Mouse (Mus musculus) lung, embryonic 14.5 days (tissue): ENCODE measurements around the gene Rexo5. TPM values are rescaled to one million over a fixed set of nuclear protein-coding genes. Genes with fewer than 3 reads are reported as not detected.

Source experiments
- ATAC-seq: fragments of 200-750 bp; cut with Nextera tagmentation; 2 replicates; pipeline ENCODE4 v1.8.0; 2017; ENCODE audit warnings: mild to moderate bottlenecking, moderate TSS enrichment, moderate library complexity; ENCODE audit not compliant: insufficient read depth
- DNase-seq: peaks from one replicate; pipeline ENCODE4 v3.0.0-alpha.2; 2015
- H3K27ac ChIP-seq: fragments of 300-500 bp; sonication (generic); 2 replicates; pipeline ENCODE4 v1.5.1; 2014; ENCODE audit warnings: low read depth, mild to moderate bottlenecking, moderate library complexity
- H3K27me3 ChIP-seq: fragments of 300-500 bp; sonication (generic); 2 replicates; pipeline ENCODE4 v1.6.1; 2014; ENCODE audit warnings: low read length, control low read depth; ENCODE audit not compliant: insufficient read depth
- H3K36me3 ChIP-seq: fragments of 300-500 bp; sonication (generic); 2 replicates; pipeline ENCODE4 v1.6.1; 2014; ENCODE audit warnings: control low read depth; ENCODE audit not compliant: insufficient read depth
- H3K4me1 ChIP-seq: fragments of 300-500 bp; sonication (generic); 2 replicates; pipeline ENCODE4 v1.6.1; 2014; ENCODE audit warnings: antibody characterized with exemption, control low read depth; ENCODE audit not compliant: insufficient read depth
- H3K4me2 ChIP-seq: fragments of 300-500 bp; sonication (generic); 2 replicates; pipeline ENCODE4 v1.6.1; 2014; ENCODE audit warnings: mild to moderate bottlenecking
- H3K4me3 ChIP-seq: fragments of 300-500 bp; sonication (generic); 2 replicates; pipeline ENCODE4 v1.5.1; 2014; ENCODE audit warnings: low read depth, low read length
- H3K9ac ChIP-seq: fragments of 300-500 bp; sonication (generic); 2 replicates; pipeline ENCODE4 v1.6.1; 2014
- H3K9me3 ChIP-seq: fragments of 300-500 bp; sonication (generic); 2 replicates; pipeline ENCODE4 v1.6.1; 2016; ENCODE audit warnings: low read depth, low read length, control low read depth
- CTCF ChIP-seq: IDR thresholded peaks from 2 replicates; pipeline ENCODE4 v1.5.1; 2016; ENCODE audit warnings: antibody characterized with exemption, low read depth
- WGBS: fragments of 180-500 bp; shearing (Covaris S2); extraction: QIAGEN DNeasy Blood & Tissue Kit; methylation state at CpG from one replicate; pipeline ENCODE4 v1.1.7; 2014; 5-methylcytosine and 5-hydroxymethylcytosine counted together
- polyA plus RNA-seq: library from polyadenylated mRNA; unstranded; fragments of >200 nt; fragmentation: Nextera tagmentation; extraction: Ambion mirVana; gene quantifications from 2 replicates; pipeline ENCODE4 v1.2.1, GENCODE M21; 2014

Gene Rexo5
- polyA plus RNA-seq, result 22.4 and 27.5 TPM in 2 replicates

DNA sequence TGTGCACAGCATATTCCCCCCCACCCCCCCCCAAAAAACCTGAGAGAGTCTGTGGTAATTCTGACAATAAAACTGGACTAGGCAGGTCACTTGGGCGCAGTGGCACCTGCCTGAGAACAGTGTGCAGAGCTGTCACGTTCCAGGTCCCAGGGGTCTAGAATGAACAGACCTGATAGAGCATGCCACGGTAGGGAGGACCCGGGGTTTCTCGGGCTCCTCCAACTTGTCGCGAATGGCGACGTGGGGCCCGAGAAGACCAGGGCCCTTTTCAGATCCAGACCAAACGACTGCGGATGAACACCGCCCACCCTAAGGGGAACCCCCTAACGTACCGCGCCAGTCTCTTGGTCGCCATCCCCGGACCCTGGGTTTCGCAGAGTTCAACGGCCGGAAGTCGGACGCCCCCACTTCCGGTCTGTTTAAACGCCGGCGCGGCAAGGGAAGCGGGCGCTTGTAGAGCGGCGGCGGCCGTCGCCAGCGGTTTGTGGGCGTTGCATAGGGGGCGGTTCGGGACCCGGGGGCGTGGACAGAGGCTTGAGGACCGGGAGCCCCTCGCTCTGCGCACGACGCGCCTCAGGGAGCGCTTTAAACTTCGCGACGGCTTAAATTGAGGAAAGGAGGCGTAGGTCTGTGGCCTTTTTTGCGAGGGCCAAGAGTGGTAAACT is at the start of gene Rexo5, which contains the start of gene Eri2:
TSS of gene Rexo5 (plus strand) at position 421 of the 665 bp plus-strand sequence.
TSS of gene Eri2 (minus strand) at position 473 of the 665 bp plus-strand sequence.
- ATAC-seq (peak; percentile 100), DNase-seq (peak; percentile 98)
- Histone ChIP-seq H3K27me3 (no peaks in the 10 kb centered on the region), H3K27ac (peak within 1 kb of the TSS; percentile 81), H3K4me1 (no peaks in the 10 kb centered on the region; the same call in 1 of the 2 replicates), H3K4me3 (peak within 1 kb of the TSS; percentile 52), H3K9ac (peak within 1 kb of the TSS; percentile 66), H3K9me3 (no peaks in the 10 kb centered on the region), H3K4me2 (peak within 1 kb of the TSS; percentile 80), H3K36me3 (peaks cover 29% of the 10 kb centered on the region)
- no peak for TF ChIP-seq CTCF
- WGBS, result under 1% methylated on average over 51 of the region's 53 CpGs

DNA sequence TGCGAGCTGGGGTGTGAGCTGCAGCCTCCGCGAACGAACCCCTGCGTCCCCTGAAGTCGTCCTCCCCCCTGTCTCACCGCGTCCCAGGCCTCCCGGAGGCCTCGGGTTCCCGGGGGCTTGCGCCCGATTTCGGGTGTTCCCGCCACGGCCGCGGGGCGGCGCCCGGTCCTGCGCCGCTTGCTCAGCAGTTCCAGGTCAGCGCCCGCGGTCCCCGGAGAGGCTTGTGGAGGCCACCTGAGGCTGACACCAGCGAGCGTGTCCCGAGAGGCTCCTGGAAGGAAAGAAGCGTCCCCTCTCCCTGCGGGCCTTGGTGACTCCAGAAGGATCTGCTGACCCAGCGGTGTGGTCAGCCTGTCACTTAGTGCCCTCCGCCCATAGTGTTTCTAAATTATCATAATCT is 49.5 kb upstream of the Rexo5 start:
- H3K4me2 ChIP-seq, result peak overlapping the region; percentile 53
- DNase-seq (peak; percentile 50), ATAC-seq (0 out of 2 replicates have a peak, but pooled peaks have one; percentile 25)
- H3K4me3 ChIP-seq, result peak overlapping the region; percentile 14; the same call in 1 of the 2 replicates
- H3K27ac ChIP-seq, result no peak overlapping the region
- H3K36me3 ChIP-seq, result no peaks in the 10 kb centered on the region
- no peaks in the 10 kb centered on the region for H3K27me3 ChIP-seq
- TF ChIP-seq CTCF, result no peak
- no peaks in the 10 kb centered on the region for H3K9me3 ChIP-seq
- H3K9ac ChIP-seq, result peak overlapping the region; percentile 32; the same call in 1 of the 2 replicates
- 8% methylated on average over 33 of the region's 34 CpGs for WGBS
- H3K4me1 ChIP-seq, result no peaks in the 10 kb centered on the region

DNA sequence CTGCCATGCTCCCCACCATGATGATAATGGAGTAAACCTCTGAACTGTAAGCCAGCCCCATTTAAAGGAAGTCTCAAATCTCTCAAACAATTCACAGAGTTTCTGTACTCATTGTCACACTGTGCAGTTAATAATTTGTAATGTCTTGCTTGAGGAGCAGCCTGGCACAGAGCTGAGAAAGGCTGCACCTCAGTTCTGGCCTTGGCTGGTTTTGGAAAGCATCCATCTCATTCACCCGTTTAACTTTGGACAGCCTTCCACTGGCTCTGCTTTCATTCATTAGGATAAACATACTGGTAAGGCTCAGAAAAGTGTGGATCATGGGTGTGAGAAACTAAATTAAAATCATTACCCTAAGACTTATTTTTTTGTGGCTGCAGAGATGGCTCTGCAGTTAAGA is 47.9 kb upstream of the Rexo5 start:
- no peaks in the 10 kb centered on the region for H3K27me3 ChIP-seq
- DNase-seq (no peak), ATAC-seq (no peak)
- H3K4me3 ChIP-seq, result no peak overlapping the region
- no peaks in the 10 kb centered on the region for H3K4me1 ChIP-seq
- no peak overlapping the region for H3K27ac ChIP-seq
- no peaks in the 10 kb centered on the region for H3K9me3 ChIP-seq
- 58% methylated on average over 1 of the region's 1 CpGs for WGBS
- TF ChIP-seq CTCF, result no peak
- H3K36me3 ChIP-seq, result no peaks in the 10 kb centered on the region
- H3K9ac ChIP-seq, result no peak overlapping the region
- no peak overlapping the region for H3K4me2 ChIP-seq

DNA sequence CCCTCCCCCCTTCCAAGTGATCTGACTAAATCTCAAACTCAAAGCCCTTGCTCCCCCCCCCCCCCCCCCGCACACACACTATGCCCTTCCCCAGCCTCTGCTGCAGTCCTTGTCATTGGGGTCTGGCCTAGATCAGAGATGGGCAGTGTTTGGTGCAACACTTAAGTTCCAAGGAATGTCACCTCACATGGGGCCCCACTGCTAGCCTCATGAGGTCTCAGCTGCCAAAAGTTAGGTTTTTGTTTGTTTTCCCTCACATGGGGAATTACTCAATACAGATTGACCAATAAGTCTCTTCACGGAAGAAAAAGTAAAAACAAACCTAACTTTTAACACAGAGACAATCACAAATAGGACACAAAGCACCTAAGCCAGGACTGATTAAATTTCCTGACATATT is 45.0 kb upstream of the Rexo5 start:
- no peak for DNase-seq
- WGBS, result 51% methylated on average over 1 of the region's 2 CpGs
- no peaks in the 10 kb centered on the region for H3K36me3 ChIP-seq
- no peaks in the 10 kb centered on the region for H3K9me3 ChIP-seq
- no peak for ATAC-seq
- H3K9ac ChIP-seq, result no peak overlapping the region
- TF ChIP-seq CTCF, result no peak
- H3K4me3 ChIP-seq, result no peak overlapping the region
- H3K27ac ChIP-seq, result no peak overlapping the region
- no peaks in the 10 kb centered on the region for H3K4me1 ChIP-seq
- no peak overlapping the region for H3K4me2 ChIP-seq
- no peaks in the 10 kb centered on the region for H3K27me3 ChIP-seq

DNA sequence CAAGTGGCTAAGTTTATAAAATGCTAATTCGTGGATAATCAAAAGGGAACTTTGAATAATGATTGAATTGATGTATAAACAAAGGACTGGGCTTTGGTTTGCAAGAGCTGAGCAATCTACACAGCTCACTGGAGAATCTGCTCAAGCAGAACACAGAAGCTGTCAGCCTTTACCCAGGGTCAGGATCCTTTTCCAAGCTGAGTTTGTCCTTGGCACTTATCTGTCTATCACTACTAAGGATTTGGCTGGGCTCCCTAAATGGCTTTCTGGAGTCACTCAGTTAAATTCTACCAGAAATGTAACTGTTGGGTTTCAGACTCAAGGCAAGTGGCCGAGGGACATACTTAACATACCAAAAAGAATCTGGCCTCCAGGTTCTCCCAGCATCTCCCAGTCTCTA is 43.9 kb upstream of the Rexo5 start:
- no peak overlapping the region for H3K27ac ChIP-seq
- no peak for ATAC-seq
- H3K4me2 ChIP-seq, result no peak overlapping the region
- DNase-seq, result no peak
- no peaks in the 10 kb centered on the region for H3K27me3 ChIP-seq
- no peak overlapping the region for H3K4me3 ChIP-seq
- 41% methylated on average over 2 of the region's 2 CpGs for WGBS
- H3K36me3 ChIP-seq, result no peaks in the 10 kb centered on the region
- no peaks in the 10 kb centered on the region for H3K9me3 ChIP-seq
- H3K9ac ChIP-seq, result no peak overlapping the region
- H3K4me1 ChIP-seq, result no peaks in the 10 kb centered on the region
- TF ChIP-seq CTCF, result no peak

DNA sequence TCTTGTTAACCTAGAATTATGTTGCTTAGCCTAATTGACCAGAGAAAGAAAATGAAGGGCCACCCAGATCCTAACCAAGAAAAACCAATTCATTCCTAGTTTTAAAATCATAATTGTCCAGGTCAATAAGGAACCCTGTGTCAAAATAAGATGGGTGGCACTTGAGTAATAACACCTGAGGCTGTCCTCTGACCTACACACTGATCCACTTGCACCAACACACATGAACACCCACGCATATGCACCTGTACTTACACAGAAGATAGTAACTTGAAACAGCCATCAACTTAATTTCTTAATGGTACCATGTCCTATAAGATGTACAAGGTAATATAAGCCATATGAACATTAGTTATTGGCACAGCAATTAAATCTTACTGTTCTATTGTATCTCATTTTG is 40.1 kb upstream of the Rexo5 start:
- no peaks in the 10 kb centered on the region for H3K36me3 ChIP-seq
- no peaks in the 10 kb centered on the region for H3K27me3 ChIP-seq
- no peak overlapping the region for H3K4me3 ChIP-seq
- 88% methylated on average over 1 of the region's 1 CpGs for WGBS
- DNase-seq (no peak), ATAC-seq (no peak)
- H3K4me2 ChIP-seq, result no peak overlapping the region
- TF ChIP-seq CTCF, result no peak
- H3K9ac ChIP-seq, result no peak overlapping the region
- H3K27ac ChIP-seq, result no peak overlapping the region
- H3K9me3 ChIP-seq, result no peaks in the 10 kb centered on the region
- no peaks in the 10 kb centered on the region for H3K4me1 ChIP-seq

DNA sequence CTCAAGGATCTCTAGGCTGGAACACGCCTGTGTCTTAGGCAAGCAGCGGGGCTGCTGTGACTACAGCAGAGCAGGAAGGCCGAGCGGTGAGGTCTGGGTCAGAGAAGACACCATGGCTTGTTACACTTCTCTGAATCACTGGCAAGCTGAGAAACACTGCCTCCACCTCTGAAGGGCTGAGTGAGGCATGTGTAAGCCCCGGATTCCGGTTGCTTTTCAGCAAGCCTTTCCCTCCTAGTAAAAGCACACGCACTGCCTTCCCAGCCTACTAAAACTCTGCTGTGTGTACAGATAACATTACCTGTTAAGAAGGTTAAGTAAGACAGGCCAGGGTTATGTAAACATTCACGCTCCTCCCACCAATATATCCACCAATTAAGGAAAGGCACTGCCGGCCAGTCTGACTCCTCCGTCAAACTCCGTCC is 33.3 kb upstream of the Rexo5 start, which contains the start of gene Acsm3:
TSS of gene Acsm3 (plus strand) at position 397 of the 425 bp plus-strand sequence.
- no peak for ATAC-seq
- Histone ChIP-seq H3K27me3 (no peaks in the 10 kb centered on the region), H3K9me3 (no peaks in the 10 kb centered on the region), H3K36me3 (no peaks in the 10 kb centered on the region), H3K4me2 (no peak within 1 kb of the TSS), H3K27ac (no peak within 1 kb of the TSS), H3K4me3 (no peak within 1 kb of the TSS), H3K4me1 (no peaks in the 10 kb centered on the region), H3K9ac (no peak within 1 kb of the TSS)
- WGBS, result 31% methylated on average over 11 of the region's 11 CpGs
- no peak for DNase-seq
- no peak for TF ChIP-seq CTCF
